Mouse (Mus musculus) spleen, embryonic (tissue): ENCODE measurements around the gene E330021D16Rik.
"Not testable (repeated sequence)": the region's sequence is repeated elsewhere in the genome, so short reads cannot be mapped to it uniquely, and the experiment has no call there.

ENCODE experiments used
- CTCF ChIA-PET: fragments of 350-600 bp; sonication (Branson Sonifier 250); formaldehyde crosslinking; loops from one replicate; lab custom pipeline; 2022; lab: Charles Lee

Gene E330021D16Rik

DNA sequence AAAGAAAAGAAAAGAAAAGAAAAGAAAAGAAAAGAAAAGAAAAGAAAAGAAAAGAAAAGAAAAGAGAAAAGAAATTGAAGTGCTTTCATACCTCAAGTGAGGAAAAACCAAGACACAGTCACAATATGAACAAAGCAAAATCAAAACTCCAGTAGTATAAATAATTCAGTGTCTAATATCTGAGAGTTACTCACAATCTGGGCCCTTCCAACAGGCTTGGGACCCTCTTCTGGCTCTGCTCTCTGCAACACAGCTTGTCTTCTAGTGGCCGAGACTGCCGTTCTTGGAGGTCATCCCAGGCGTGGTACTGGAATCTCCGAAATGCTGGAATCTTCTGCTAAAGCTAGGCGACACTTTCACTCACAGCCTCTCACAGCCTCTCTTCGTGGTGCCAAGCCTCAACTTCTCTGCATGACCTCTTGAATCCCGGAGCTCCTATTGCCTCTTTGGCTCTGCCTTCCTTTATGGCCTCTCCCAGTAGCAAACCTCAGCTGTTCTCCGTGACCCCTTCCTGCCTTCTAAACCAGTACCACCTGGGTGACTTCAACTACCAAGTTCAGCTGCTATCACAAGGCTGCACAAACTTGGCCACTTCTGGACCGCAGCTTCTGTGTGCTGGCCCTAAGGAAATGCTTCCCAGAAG, at the start of gene E330021D16Rik:
E330021D16Rik (minus strand) TSS at position 437 of the 643 bp plus-strand sequence.
- CTCF ChIA-PET, result no interaction called here

DNA sequence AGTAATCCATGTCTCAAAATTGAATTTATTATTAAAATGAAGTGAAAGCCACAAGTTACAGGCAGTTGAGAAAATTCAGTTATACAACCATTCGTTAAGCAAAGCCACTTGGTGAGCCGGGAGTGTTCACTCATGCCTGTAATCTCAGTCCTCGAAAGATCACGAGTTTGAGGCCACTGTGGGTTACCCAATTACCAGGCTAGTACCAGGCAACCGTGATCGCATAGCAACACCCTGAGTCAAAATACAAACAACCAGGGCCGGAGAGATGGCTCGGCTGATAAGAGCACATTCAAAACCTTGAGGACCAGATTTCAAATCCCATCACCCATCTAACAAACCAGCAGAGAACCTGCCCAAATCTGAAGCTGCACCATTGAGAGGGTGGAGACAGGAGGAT, 49.7 kb upstream of the E330021D16Rik start:
- CTCF ChIA-PET, result interaction anchor here (0.5 to 1.0 kb wide), 2 partner anchors 86 to 165 kb away, joined by 3 to 4 read pairs; no protein-coding TSS in a partner anchor

DNA sequence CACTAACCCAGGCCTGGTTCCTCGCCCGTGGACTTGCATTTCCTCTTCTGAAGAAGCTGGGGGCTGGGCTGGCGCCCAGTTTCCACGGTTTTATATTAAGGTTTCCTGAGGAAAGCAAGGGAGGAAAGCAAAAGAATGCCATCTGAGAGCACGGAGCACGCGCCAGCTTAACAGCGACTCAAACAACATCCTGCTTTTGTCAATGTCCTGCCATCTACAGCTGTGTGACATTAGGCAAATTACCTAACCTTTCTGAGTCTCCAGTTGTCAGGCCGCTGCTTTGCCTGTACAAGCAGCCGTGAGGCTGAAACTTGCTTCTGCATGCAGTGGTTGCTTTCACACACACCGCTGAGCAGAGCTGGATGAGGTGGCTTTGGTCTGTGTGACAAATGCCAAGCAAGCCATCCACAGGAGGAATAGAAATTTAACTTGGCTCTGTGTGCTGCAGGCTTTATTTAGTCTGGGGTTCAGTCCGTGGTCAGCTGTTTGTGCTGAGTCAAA, 48.8 kb upstream of the E330021D16Rik start:
- CTCF ChIA-PET, result interaction anchor here (0.5 to 0.9 kb wide), 5 partner anchors 10 to 277 kb away, joined by 3 to 6 read pairs (median 3); no protein-coding TSS in a partner anchor

DNA sequence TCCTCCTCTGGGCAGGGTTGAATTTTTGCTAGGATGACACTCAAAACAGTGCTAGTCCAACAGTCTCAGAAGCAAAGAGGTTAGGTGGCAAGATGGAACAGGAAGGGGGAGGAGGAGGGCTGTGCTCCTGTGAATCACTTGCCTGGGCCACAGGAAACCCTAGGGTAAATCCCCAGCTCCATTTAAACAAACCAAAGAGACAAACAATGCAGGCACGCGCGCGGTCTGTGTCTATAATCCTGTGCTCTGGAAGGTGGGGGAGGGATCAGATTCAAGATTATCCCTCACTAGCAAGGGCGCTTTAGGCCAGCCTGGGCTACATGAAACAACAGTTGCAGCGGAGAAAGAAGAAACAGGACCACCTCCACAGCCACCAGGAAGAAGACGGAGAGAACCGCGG, 48.1 kb upstream of the E330021D16Rik start:
- CTCF ChIA-PET, result interaction anchor here (0.7 to 0.9 kb wide), 4 partner anchors 20 to 354 kb away, joined by 3 to 8 read pairs (median 4); no protein-coding TSS in a partner anchor

DNA sequence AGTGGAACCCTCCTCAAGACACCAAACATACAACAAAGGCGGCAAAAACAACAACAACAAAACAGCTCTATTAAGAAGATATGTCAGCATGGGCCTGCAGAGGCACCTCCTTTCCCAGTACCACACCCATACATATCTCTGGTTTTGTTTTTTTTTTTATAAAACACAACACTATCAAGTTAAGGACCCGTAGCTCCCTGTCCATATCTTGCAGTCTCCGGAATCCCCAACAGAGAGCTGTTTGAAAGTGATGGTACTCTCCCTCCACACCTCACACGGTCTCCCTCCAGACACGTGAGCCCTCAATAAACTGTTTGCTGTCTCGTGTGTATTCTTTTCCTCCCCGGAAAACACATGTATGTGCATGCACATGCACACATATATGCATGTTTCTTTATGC, 43.8 kb upstream of the E330021D16Rik start:
- CTCF ChIA-PET, result interaction anchor here (0.5 kb wide), 1 partner anchor 14 kb away, joined by 3 read pairs; no protein-coding TSS in a partner anchor

DNA sequence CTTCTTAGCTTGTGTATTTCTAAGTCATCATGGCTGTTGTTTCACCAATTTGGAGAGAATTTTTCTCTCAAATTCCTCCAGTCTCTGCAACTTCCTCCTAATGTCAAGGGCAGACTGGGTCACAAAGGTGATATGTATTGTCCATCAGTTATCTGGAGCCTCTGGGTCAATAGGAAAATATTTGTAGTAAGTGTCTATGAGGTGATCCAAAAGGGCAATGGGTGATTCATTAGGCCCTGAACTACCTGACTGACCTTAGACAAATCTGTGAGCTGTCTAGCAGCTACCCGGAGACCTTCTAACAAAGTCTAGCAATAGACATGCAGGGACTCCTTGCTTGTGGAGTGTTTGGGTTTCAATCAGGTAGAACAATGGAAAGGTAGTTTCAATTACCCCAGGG, 40.9 kb upstream of the E330021D16Rik start:
- CTCF ChIA-PET, result no interaction called here

DNA sequence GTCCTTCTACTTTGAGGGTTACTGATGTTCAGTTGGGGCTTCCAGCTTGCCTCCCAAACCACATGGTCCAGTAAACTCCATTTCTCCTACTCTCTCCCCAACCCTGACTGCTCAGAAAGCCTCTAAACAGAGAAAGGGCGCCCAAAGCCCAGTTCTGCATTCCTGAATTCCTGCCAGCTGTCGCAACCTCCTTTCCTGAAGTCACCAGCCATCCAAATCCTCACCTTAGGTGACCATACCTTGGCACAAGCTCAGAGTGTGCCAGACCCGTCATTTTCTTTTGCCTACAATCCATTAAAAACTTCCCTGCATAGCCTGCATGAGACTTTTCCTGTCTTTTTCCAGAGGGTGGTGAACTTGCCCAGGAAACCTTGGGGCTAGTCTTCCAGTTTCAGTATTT, 40.3 kb upstream of the E330021D16Rik start:
- CTCF ChIA-PET, result no interaction called here

DNA sequence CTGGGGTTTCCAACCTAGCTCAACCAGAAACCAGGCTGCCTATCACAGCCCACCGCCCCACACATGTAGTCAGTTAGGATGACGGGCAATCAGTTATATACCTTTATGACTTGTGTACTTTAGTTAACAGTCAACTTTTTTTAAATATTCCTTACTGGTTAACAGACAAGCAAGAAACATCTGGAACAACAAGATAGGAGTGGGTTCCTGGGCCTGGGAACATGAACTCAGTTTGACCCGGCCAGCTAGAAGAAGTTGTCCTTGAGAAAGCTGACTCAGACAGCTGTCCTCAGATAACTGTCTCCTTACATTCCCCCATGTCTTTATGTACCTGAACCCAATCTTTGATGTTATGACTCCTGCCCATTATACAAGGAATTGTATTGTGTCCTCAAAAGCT, 37.3 kb upstream of the E330021D16Rik start:
- CTCF ChIA-PET, result no interaction called here

DNA sequence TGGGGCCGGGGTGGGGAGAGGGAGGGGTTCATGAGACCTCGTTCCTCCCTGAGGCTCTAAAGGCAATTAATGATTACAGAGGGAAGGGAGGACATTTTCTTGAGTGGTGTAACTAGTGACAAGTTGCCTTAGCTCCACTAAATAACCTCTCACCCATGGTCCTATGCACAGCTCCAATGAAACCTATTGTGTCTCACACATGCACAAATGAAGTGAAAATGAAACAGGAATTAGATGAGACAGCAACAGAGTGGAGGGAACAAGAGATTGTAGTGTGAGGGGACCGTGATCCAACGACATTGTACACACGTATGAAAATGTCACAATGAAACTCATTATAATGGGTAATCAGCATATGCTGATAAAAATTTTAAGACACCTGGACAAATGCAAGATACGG, 35.5 kb upstream of the E330021D16Rik start:
- CTCF ChIA-PET, result interaction anchor here (1.3 kb wide), 1 partner anchor 10 kb away, joined by 3 read pairs; no protein-coding TSS in a partner anchor

DNA sequence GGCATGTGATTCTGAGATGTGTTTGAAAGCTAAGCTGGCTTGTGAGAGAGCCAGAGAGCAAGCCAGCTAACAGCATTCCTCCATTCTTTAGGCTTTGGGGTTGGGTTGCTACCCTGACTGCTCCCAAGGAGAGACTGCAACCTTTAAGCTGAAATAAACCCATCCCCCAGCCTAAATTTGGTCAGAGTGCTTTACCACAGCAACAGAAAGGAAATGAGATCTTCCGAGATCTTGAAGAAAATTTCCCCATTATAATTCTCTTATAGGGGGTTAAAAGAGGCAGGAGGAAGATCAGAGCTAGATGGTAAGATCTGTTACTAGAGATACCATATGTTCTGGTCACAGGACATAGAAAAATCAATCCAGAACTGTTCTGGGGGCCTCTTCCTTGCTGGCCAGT, 34.6 kb upstream of the E330021D16Rik start:
- CTCF ChIA-PET, result interaction anchor here (0.6 kb wide), 1 partner anchor 16 kb away, joined by 3 read pairs; no protein-coding TSS in a partner anchor

DNA sequence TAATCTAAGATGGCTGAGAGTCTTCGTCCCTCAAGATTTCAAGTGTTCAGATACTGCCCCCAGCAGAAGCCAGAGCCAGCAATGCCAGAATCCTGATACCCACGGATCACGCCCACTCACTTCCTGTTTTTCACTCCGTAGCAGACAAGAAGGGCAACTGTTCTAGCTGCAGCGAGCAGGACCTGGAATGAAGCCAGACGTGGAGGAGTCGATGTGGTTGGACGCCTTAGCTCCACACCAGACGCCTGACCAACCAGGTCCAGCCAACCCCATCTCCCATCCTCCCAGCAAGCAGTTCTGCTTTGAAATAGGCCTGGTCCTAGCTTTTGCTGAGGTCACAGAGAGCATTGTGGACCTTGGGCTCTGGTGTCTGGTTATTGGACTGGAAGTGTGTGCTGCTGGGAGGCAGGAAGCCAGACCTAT, 33.9 kb upstream of the E330021D16Rik start:
- CTCF ChIA-PET, result no interaction called here

DNA sequence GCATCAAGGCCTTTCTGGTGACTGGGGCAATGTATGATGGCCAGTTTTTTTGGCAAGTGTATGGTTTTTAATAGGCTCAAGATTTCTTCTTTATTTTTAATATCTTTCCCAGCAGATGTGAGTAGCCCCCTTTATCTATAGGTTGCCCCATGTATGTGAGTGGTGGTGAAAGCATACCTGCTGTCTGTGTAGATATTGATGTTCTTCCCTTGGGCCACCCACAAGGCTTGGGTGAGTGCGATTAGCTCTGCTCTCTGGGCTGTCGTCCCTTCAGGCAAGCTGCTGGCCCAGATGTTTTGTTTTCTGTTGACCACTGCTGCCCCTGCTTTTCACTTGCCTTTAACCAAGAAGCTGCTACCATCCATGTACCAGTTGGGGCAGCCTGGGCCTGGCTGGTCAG, 23.8 kb upstream of the E330021D16Rik start:
- CTCF ChIA-PET, result not testable (repeated sequence)

DNA sequence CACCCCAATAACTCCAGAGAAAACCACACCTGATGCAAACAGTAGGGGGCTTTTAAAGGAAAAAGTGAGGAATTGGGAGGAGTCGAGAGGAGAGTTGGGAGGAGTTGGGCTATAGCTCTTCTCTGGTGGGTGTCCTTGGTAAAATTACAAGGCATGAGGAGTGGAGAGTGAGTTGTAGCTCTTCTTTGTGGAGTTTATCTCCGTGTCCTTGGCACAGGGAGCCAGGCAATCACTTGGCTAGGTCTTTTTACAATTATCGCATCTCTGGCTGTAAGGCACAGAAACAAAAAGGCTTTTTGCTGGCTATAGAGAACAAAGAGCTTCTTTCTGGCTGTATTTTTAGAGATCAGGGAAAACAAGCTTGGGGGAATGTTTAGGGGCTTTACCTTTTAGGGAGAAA, 20.8 kb upstream of the E330021D16Rik start:
- CTCF ChIA-PET, result not testable (repeated sequence)

DNA sequence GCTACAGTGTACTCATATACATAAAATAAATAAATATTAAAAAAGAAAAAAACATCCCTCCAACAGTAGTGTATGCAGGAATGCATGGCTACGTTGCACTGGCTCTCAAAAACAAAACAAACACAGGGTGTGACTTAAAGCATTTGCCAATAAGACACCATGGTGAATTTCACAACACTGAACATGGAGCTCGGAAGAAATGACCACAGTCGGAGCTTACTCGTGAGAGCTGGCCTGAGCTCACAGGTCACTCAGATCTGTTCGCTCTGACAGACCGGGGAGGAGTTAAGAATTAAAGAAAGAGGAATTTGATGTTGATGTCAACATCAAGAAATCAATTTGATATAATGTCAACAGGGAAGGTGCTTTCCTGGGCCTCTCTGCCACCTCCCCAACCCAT, 18.2 kb upstream of the E330021D16Rik start:
- CTCF ChIA-PET, result interaction anchor here (0.9 kb wide), 1 partner anchor 10 kb away, joined by 3 read pairs; no protein-coding TSS in a partner anchor

DNA sequence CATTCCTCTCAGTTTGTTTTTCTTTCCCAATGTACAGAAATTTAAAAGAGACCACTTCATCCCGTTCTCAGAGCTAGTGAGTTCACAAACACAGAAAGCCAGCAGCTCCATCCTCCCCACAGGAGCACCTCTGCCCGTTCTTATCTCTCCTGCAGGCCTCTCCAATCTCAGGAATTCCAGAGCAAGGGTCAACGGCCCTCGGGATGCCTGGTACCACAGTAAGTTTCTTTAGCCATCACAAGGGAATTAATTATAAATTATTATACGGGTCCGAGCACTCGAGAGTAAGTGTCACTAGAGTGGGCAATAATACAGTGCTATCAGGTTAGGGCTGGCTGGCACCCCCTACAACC, 16.5 kb upstream of the E330021D16Rik start:
- CTCF ChIA-PET, result no interaction called here

DNA sequence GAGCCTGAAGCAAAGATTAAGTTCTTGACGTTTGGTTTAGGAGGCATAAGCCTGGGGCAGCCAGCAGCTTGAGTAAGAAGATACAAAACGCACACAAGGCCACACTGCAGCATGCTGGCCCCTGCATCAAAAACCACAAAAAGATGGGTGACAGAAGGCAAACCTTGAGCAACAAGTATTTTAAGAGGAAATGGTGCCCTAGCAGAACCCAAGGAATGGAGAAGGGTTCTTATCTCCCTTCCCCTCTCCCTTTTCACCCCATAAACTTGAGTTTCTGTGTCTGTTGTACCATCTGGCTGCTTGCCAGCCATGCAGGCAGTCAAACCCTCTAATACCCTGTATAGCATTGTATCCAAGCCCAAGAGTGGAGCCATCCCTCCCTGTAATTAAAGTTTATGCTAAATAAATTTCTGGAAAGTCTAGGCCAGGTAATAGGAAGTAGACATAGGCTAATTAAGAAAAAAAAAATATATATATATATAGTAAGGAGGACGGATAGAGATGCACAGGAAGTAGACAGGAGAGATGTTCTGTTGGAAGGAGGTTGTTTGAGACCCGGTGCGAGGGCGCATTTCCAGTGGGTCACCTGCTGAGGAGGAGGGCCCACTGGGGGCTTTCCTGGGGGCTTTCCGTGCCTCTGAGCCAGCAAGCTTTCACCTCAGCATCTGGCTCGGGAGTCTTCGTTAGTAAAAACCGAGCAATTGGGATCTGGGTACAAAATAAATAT, 16.0 kb upstream of the E330021D16Rik start:
- CTCF ChIA-PET, result no interaction called here

DNA sequence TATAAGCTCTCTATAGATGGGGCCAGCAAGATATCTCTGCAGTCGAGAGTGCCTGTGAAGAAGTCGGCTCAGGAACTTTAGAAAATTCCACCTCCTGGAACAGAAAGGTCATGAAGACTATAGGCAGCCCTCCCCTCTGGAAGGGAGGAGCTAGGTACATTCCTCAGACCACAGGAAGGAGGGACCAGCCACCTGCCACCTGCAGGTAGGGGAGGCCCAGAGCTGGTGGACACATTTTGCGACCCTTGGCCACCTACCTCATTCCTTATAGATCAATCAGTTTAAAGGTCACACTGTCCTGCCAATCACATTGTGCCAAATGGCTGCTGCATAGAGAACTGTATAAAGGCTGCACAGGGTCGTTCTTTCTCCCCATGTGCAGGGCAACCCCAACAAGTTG, 14.1 kb upstream of the E330021D16Rik start:
- CTCF ChIA-PET, result interaction anchor here (0.6 kb wide), 1 partner anchor 71 kb away, joined by 7 read pairs; no protein-coding TSS in a partner anchor

DNA sequence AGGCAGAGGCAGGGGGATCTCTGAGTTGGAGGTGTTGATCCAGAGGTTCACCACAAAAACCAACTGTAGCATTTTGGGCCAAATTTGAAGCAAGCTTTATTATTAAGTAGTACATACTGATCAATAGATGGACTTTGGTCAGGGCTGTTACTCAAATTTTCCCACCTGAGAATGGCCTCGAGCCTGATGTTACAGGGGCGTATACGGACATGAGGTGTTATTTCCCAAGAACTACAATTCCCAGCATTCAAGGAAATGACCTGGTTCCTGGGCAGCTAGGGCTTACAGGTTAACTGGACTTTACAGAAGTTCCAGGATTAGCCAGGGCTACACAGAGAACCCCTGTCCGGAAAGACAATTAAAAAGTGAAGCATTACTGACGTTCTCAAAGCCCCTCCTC, 13.0 kb upstream of the E330021D16Rik start:
- CTCF ChIA-PET, result interaction anchor here (0.6 to 1.3 kb wide), 2 partner anchors 71 to 145 kb away, joined by 3 read pairs; no protein-coding TSS in a partner anchor

DNA sequence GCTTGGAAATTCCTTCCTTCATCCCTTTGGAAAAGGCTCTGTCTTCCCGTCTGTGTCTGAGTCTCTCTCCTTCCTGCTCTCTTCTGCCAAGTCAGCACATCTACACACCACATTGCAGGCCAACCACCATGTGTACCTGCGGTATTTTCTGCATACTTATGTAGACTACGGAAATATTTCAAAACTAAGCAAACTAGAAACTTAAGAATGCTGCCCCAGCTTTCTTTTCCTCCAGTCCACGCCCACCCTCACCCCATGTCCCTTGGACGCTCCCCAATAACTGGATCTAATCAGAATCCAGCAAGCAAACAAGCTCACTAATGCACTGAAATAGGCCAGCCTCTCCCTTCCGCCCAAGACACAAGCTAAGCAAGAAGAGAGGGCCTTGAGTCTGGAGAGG, 11.9 kb upstream of the E330021D16Rik start:
- CTCF ChIA-PET, result interaction anchor here (1.3 kb wide), 1 partner anchor 73 kb away, joined by 3 read pairs; no protein-coding TSS in a partner anchor

DNA sequence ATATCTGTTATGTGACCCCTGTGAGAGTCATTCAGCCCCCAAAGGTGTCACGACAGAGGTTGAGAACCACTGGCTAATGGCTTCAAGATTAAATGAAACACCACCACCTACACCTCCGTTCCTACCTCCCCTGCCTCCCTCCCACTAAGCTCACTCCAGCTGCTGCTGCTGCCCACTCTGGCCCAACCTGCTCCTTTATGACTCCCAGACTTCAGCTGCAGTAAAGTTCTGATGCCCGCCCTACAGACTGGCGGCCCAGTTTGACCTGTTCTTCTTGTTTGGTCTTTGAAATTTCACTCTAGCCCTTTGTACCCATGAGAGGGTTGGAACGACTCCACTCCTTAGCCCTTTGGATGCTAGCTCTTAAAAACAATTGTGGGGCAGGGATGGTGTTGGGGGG, 10.6 kb upstream of the E330021D16Rik start:
- CTCF ChIA-PET, result no interaction called here

DNA sequence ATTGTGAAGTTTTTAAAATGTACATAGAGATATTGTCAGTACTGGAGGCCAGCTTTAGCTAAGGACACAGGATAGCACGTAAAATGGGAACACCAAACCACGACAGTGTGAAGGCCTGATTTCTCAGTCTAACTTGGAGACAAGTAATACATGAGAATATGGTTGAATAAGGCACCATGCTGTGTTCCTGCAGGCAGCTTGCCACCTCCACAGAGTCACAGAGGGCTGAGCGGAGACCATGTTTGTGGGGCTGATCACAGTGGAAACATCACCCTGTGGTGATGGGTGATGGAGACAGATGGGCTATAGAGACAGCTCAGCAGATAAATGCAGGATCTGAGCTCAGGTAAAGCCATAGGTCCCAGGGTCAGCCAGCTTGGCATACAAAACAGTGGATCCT, 8.8 kb upstream of the E330021D16Rik start:
- CTCF ChIA-PET, result interaction anchor here (0.6 to 4.1 kb wide), 4 partner anchors 56 to 353 kb away, joined by 4 to 32 read pairs (median 6); no protein-coding TSS in a partner anchor

DNA sequence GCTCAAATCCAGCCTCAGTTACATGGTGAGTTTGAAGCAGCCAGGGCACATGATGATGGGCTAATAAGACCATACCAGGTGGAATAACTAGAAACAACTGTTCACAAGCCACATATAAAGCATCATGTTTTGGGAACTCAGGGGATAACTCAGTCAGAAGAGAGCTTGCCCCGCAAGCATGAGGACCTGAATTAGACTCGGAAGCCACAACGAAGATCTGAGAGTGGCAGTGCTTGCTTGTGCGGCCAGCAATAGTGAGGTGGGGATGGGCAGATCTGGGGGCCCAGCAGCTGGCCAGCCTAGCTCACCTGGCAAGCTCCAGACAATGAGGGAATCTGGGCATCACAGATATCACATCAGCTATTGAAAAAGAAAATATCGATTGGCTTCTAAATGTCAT, 7.8 kb upstream of the E330021D16Rik start:
- CTCF ChIA-PET, result interaction anchor here (0.7 to 4.1 kb wide), 3 partner anchors 20 to 132 kb away, joined by 3 to 32 read pairs (median 6); no protein-coding TSS in a partner anchor
